Mouse (Mus musculus): ENCODE data around the gene Mgat5b.

The Mgat5b gene

DNA sequence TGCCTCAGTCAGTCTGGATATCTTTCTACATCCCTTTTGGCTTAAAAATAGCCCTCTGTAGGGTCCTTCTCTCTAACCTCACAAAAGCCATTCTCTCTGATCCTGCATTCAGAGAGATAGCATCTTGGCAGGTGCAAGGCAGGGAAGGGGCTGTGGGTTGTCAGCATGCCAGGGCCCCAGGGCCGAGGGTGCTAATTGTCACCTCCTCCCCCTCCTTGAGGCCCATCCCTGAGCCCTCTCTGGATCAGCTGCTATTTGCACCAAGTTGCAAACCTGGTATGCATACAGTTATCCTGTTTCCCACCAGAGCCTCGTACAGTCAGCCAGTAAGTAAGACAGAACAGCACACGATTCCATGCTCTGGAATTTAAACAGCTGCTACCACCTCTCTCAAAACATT lies 111.4 kb downstream of the Mgat5b start:
- no peak for DNase-seq (ENCODE audit: low read depth in 1 of 2, low spot score in 2 of 2)

DNA sequence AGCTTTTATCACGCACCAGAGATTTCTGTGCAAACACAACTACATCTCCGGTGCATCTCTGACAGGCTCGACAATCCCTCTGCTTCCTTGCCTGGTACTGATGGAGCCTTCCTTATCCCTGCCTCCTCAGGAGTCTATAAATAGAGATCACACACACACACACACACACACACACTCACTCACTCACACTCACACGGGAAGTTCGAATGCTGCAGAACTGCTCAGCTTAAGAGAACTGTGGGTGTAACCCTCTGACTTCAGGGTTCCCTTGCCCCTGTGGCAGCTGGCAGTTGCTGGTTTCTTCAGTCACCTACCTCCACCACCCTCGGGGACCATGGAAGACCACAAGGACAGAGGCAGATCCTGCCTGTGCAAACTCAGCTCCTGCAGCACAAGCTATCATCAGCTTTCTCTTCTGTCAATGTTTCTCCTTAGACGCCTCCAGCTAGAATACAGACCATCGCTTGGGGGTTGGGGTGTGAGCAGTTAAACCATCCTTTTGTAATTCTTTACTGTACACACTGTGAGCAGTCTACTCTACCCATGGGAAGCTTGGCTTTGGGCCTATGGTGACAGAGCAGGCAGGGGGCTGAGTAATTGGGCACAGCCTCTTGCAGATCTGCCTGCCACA lies 111.9 kb downstream of the Mgat5b start:
- DNase-seq (ENCODE audit: low read depth in 1 of 2, low spot score in 2 of 2), result no peak

GRCm38 (mm10) chr11:117031249-117031648 lies 112.6 kb downstream of the Mgat5b start:
- DNase-seq (ENCODE audit: low read depth in 1 of 2, low spot score in 2 of 2), result no peak

DNA sequence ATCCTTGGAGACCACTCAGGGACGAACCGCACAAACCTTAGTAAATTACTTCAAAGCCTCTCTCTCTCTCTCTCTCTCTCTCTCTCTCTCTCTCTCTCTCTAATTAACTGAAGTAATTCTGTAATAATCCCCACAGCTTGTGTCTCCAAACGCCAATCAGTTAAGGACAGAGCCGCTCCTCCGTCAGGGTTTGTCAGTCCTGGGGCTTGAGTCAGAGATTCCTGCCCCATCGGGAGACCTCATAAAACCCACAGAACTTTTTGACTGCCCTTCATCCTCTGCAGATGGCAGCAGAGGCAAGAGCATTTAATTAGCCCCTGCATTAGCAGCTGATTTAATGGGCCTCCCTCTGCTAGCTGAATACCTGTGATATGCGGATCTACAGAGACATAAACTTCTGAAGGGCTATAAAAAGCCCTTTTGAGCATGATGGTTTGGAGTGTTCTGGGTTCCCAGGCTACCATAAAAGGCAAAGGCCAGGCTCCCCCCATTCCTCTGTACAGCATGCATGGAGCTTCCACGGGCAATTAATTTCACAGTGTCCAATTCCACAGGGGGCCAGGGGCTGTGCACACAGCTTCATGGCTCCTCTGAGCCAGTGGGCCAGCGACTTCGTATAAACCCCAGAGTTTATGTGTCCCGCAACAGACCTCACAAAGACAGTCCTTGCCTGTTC lies 117.1 kb downstream of the Mgat5b start:
- no peak for DNase-seq (ENCODE audit: low read depth in 1 of 2, low spot score in 2 of 2)
